Mouse (Mus musculus) ES-Bruce4 (cell line): ENCODE measurements at regions not wholly inside any gene's neighbourhood (a gene's known extent, or its start where the extent isn't known, plus 50 kb on each side); places are given as distances from the start of the nearest gene placed in this dataset.

Experiments used
- CTCF ChIP-seq: IDR thresholded peaks from one replicate; pipeline ENCODE4 v1.8.1; 2011; ENCODE audit warnings: low read depth, low read length
- EP300 ChIP-seq: IDR thresholded peaks from 2 replicates; pipeline ENCODE4 v1.6.1; 2011; ENCODE audit warnings: low read depth, low read length; ENCODE audit not compliant: insufficient read depth
- POLR2A ChIP-seq: IDR thresholded peaks from one replicate; pipeline ENCODE4 v1.8.1; 2011; ENCODE audit warnings: low read length; ENCODE audit not compliant: insufficient read depth

DNA sequence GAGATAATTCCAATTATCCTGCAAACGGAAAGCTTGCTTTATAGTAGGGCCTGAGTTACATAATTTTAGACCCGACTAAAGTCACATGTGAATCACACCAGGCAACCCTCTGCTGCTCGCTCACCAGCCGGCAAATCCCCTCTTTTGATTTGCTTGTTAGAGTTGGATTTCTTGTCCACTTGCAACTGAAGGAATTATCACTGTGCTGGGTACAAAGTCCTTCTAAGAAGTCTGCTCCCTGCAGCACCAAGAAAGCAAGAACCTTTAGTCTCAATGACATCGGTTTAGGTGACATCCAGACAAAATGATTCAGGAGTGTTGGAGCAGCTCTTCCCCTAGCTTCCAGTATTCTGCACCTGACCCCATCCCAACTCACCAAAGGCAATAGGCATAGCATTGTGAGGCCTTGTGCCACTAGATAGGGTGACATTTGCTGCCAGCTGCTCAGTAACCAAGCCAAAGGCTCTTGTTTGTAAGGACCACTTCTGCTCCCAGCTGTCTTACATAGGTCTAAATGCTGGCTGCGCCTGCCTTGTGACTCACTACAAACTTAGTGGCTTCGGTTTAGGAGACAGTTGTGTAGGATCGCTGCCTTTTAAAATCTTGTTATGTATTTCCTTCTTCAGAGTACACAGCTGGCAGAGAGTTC lies 189.5 kb upstream of the Rreb1 start:
- TF ChIP-seq CTCF (no peak), EP300 (no peak), POLR2A (no peak)
